Mouse (Mus musculus): ENCODE measurements at regions not wholly inside any gene's neighbourhood (a gene's known extent, or its start where the extent isn't known, plus 50 kb on each side); places are given as distances from the start of the nearest gene placed in this dataset.

DNA sequence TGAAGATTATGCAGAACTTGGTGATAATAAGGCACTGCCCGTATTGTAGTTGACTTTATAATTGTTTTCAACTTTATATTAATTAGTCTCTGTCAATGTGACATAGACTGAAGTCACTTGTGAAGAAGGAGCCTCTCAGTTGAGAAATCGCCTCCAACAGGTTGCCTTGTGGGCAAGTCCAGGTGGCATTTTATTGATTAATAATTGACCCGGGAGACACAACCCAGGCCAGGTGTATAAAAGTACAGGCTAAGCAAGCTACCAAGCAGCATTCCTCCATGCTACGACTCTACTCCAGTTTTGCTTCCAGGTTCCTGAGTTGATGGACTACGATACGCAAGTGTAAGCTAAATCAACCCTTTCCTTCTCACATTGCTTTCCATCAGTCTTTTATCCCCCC, 268.2 kb upstream of the Klf3 start:
- no peak for DNase-seq (ENCODE audit: low spot score)
- H3K4me1 ChIP-seq (replicated peaks): peaks cover 8% of the 10 kb centered on the region
- H3K27ac ChIP-seq: no peak overlapping the region
- H3K9me3 ChIP-seq: no peaks in the 10 kb centered on the region
- no peak overlapping the region for H3K4me3 ChIP-seq
- no peaks in the 10 kb centered on the region for H3K36me3 ChIP-seq
- whole genome bisulfite sequencing: 95% methylated on average over 6 of the region's 6 CpGs
- no peaks in the 10 kb centered on the region for H3K27me3 ChIP-seq (ENCODE audit: insufficient read depth, poor library complexity, severe bottlenecking)

GRCm38 (mm10) chr5:64535546-64535945, 267.6 kb upstream of the Klf3 start:
- no peaks in the 10 kb centered on the region for H3K9me3 ChIP-seq
- no peak overlapping the region for H3K4me3 ChIP-seq
- no peak overlapping the region for H3K27ac ChIP-seq
- no peaks in the 10 kb centered on the region for H3K36me3 ChIP-seq
- no peaks in the 10 kb centered on the region for H3K27me3 ChIP-seq (ENCODE audit: insufficient read depth, poor library complexity, severe bottlenecking)
- peaks cover 8% of the 10 kb centered on the region for H3K4me1 ChIP-seq (replicated peaks)
- WGBS: 92% methylated on average over 4 of the region's 4 CpGs
- DNase-seq (ENCODE audit: low spot score): no peak

- WGBS: 78% methylated on average over 20 of the region's 20 CpGs
- no peak for DNase-seq (ENCODE audit: low spot score)
- Histone ChIP-seq H3K9me3 (no peaks in the 10 kb centered on the region), H3K27me3 (ENCODE audit: insufficient read depth, poor library complexity, severe bottlenecking) (no peaks in the 10 kb centered on the region), H3K36me3 (no peaks in the 10 kb centered on the region), H3K4me1 (replicated peaks) (peaks cover 8% of the 10 kb centered on the region), H3K27ac (0 out of 2 replicates have a peak overlapping the region, but pooled peaks have one; percentile 35), H3K4me3 (no peak overlapping the region)
Measured at GRCm38 (mm10) chr5:64536393-64537112, 266.6 kb upstream of the Klf3 start.

DNA sequence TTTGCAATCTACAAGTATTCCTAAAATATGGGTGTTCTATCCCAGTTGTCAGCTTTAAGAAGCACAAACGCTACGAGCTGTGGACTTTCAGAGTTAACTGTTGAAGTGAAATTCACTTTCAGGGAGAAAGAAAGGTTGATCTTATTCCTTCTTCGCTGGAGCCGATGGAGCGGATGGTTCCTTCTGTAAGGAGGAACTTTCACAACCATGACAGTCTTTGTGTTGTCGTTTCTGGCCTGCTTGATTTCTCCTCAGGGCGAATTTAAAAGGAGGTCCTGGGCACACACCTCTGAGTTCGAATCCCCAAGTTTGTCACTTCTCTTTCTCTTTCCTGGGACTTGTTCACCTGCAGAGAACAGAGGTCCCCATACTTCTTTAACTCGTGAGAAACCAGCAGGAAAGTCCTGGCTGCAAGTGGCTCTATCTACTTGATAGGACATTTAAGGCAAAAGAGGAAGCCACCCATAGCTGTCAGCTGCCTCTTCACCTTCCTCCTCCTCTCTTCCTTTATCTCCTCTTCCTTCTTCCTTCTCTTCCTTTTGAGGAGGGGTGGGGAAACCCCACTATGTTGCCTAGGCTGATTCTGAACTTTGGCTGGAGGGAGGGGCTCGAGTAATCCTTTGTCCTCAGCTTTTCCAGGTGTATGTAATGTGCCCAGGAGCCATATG, 265.9 kb upstream of the Klf3 start:
- H3K9me3 ChIP-seq: no peaks in the 10 kb centered on the region
- H3K27ac ChIP-seq: no peak overlapping the region
- H3K4me1 ChIP-seq (replicated peaks): peaks cover 8% of the 10 kb centered on the region
- no peaks in the 10 kb centered on the region for H3K36me3 ChIP-seq
- no peak overlapping the region for H3K4me3 ChIP-seq
- H3K27me3 ChIP-seq (ENCODE audit: insufficient read depth, poor library complexity, severe bottlenecking): no peaks in the 10 kb centered on the region
- no peak for DNase-seq (ENCODE audit: low spot score)
- WGBS: 85% methylated on average over 10 of the region's 10 CpGs

GRCm38 (mm10) chr5:64541765-64542164, 261.4 kb upstream of the Klf3 start:
- H3K4me3 ChIP-seq: no peak overlapping the region
- H3K9me3 ChIP-seq: peaks cover 10% of the 10 kb centered on the region
- H3K36me3 ChIP-seq: peaks cover 3% of the 10 kb centered on the region; the same call in 1 of the 2 replicates
- H3K27ac ChIP-seq: no peak overlapping the region
- no peaks in the 10 kb centered on the region for H3K27me3 ChIP-seq (ENCODE audit: insufficient read depth, poor library complexity, severe bottlenecking)
- peaks cover 2% of the 10 kb centered on the region; the same call in 1 of the 2 replicates for H3K4me1 ChIP-seq (replicated peaks)
- no peak for DNase-seq (ENCODE audit: low spot score)

- H3K9me3 ChIP-seq: 0 out of 2 replicates have a peak, but pooled peaks cover 3% of the 10 kb centered on the region
- H3K36me3 ChIP-seq: no peaks in the 10 kb centered on the region
- no peaks in the 10 kb centered on the region for H3K4me1 ChIP-seq (replicated peaks)
- DNase-seq (ENCODE audit: low spot score): no peak
- no peak overlapping the region for H3K4me3 ChIP-seq
- 89% methylated on average over 7 of the region's 7 CpGs for WGBS
- H3K27me3 ChIP-seq (ENCODE audit: insufficient read depth, poor library complexity, severe bottlenecking): no peaks in the 10 kb centered on the region
- no peak overlapping the region for H3K27ac ChIP-seq
Measured at GRCm38 (mm10) chr5:64555931-64556330, 247.3 kb upstream of the Klf3 start.

DNA sequence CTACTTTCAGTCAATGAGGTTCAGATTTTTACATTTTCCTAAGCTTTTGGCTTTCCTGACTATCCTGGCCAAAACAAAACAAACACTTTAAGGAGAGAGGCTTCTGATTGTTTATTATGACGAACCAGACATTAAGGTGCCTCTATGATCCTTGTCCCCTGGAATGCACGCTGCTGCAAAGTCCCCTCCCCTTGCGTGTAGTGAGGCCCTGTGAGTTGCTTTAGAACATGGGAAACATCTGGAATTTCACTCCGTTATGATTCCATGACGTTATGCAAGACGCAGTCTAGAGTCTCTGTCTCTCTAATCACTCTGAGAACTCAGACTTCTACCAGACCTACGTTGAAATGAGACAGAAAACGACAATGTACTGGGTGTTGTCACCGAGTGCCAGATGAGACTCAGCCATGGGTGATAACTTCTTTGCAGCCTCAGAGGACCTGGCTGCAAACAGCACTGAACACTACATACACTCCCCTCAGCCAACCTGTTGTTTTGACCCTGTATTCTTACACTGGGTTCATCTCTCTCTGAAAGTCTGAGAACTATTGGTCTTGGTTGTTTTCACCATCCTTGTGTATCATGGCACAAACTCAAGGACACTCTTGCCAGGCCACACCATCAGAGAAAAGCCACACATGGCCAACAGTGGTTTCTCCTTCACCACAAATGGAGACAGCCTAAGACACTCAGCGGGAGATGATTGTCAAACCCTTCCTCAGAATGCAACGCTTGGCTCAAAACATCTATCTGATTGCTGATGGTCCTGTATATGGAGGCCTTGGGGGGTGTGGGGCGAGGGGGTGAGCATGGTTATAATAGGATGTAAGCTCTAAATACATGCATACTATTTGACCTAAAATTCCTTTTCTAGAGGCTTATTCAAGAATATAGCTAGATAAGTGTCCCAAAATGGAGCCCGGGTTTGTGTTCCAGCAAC, 236.5 kb upstream of the Klf3 start:
- Histone ChIP-seq H3K4me1 (replicated peaks) (no peaks in the 10 kb centered on the region), H3K27me3 (ENCODE audit: insufficient read depth, poor library complexity, severe bottlenecking) (no peaks in the 10 kb centered on the region), H3K4me3 (no peak overlapping the region), H3K9me3 (peaks cover 3% of the 10 kb centered on the region; the same call in 1 of the 2 replicates), H3K27ac (no peak overlapping the region), H3K36me3 (no peaks in the 10 kb centered on the region)
- no peak for DNase-seq (ENCODE audit: low spot score)
- WGBS: 88% methylated on average over 13 of the region's 13 CpGs

- Histone ChIP-seq H3K36me3 (no peaks in the 10 kb centered on the region), H3K4me3 (no peak overlapping the region), H3K4me1 (replicated peaks) (no peaks in the 10 kb centered on the region), H3K27ac (no peak overlapping the region), H3K9me3 (peaks cover 3% of the 10 kb centered on the region; the same call in 1 of the 2 replicates), H3K27me3 (ENCODE audit: insufficient read depth, poor library complexity, severe bottlenecking) (no peaks in the 10 kb centered on the region)
- 89% methylated on average over 5 of the region's 5 CpGs for WGBS
- DNase-seq (ENCODE audit: low spot score): no peak
Measured at GRCm38 (mm10) chr5:64567813-64568212, 235.4 kb upstream of the Klf3 start.

DNA sequence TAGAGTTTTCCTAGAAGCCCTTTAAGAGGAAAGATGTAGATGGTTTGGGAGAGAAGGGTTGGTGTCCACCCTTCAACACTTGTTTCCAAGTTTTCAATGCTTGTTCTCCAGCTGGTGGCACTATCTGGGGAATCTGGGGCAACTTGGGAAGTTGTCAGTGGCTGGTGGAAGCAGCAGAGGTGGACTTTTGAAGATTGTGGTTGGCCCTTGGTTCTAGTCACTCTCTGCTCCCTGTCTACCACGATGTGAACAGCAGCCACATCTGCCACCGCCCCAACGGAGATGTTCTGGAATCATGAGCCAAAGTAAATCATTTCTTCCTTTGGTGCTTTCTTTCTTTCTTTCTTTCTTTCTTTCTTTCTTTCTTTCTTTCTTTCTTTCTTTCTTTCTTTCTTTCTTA, 234.9 kb upstream of the Klf3 start:
- WGBS: 90% methylated on average over 3 of the region's 3 CpGs
- no peaks in the 10 kb centered on the region for H3K4me1 ChIP-seq (replicated peaks)
- H3K36me3 ChIP-seq: no peaks in the 10 kb centered on the region
- H3K9me3 ChIP-seq: peaks cover 3% of the 10 kb centered on the region; the same call in 1 of the 2 replicates
- no peak overlapping the region for H3K27ac ChIP-seq
- H3K4me3 ChIP-seq: no peak overlapping the region
- no peaks in the 10 kb centered on the region for H3K27me3 ChIP-seq (ENCODE audit: insufficient read depth, poor library complexity, severe bottlenecking)
- DNase-seq (ENCODE audit: low spot score): no peak

- 92% methylated on average over 10 of the region's 10 CpGs for WGBS
- H3K4me3 ChIP-seq: no peak overlapping the region
- H3K4me1 ChIP-seq (replicated peaks): peaks cover 9% of the 10 kb centered on the region
- DNase-seq (ENCODE audit: low spot score): no peak
- no peaks in the 10 kb centered on the region for H3K36me3 ChIP-seq
- H3K9me3 ChIP-seq: 0 out of 2 replicates have a peak, but pooled peaks cover 3% of the 10 kb centered on the region
- H3K27ac ChIP-seq: no peak overlapping the region
- H3K27me3 ChIP-seq (ENCODE audit: insufficient read depth, poor library complexity, severe bottlenecking): no peaks in the 10 kb centered on the region
Measured at GRCm38 (mm10) chr5:64574386-64574785, 228.8 kb upstream of the Klf3 start.

- H3K36me3 ChIP-seq: no peaks in the 10 kb centered on the region
- no peak overlapping the region for H3K27ac ChIP-seq
- no peak overlapping the region for H3K4me3 ChIP-seq
- 85% methylated on average over 6 of the region's 6 CpGs for WGBS
- DNase-seq (ENCODE audit: low spot score): no peak
- H3K27me3 ChIP-seq (ENCODE audit: insufficient read depth, poor library complexity, severe bottlenecking): no peaks in the 10 kb centered on the region
- 0 out of 2 replicates have a peak, but pooled peaks cover 3% of the 10 kb centered on the region for H3K9me3 ChIP-seq
- peaks cover 22% of the 10 kb centered on the region for H3K4me1 ChIP-seq (replicated peaks)
Measured at GRCm38 (mm10) chr5:64575896-64576295, 227.3 kb upstream of the Klf3 start.

DNA sequence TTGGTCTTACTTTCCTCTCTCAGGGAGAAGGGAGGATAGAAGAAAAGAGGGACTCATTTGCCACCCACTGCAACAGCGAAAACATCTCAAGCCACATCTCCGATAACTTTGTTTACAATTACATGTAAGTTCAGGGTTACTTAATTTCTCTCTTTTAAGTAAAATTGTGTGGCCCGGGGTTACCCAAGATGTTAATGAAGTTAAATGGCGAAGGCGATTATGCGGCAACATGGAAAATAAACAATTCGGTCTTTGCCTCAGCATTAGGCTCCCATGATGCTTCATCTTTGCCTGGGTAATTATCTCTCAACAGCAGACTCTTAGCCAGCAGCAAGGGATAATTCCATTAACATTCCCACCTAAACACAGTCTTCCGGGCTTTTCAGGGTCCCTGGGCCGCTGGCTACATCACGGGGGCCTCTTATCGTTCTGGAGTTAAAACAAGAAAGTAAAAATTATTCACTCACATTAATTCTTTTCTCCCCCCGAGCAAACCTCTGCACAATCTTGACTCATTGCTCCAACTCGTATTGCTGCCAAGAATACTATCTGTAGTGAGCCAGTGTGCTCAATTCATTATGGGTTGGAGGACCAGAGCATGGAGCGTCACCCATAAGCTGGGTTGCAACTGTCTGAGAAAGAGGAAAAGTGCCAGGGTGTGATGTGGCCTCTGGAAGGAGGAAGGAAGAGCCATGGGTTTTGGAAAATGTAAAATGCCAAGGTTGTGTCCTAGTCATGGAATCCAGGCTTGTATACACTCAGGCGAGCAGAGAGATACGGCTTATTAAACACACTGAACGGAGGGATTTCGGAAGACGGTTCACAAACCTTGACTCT, 226.5 kb upstream of the Klf3 start:
- Histone ChIP-seq H3K27ac (0 out of 2 replicates have a peak overlapping the region, but pooled peaks have one; percentile 41), H3K4me1 (replicated peaks) (peaks cover 30% of the 10 kb centered on the region), H3K9me3 (0 out of 2 replicates have a peak, but pooled peaks cover 3% of the 10 kb centered on the region), H3K4me3 (no peak overlapping the region), H3K27me3 (ENCODE audit: insufficient read depth, poor library complexity, severe bottlenecking) (no peaks in the 10 kb centered on the region), H3K36me3 (no peaks in the 10 kb centered on the region)
- WGBS: 92% methylated on average over 19 of the region's 19 CpGs
- DNase-seq (ENCODE audit: low spot score): no peak

All from hindbrain, embryonic 10.5 days (tissue).